ENCODE assay signal across 9 mouse cellular contexts in genomic region chrX:95175978-95176377, GRCm38 (mm10). TPM values are rescaled to one million over a fixed set of nuclear protein-coding genes. Genes with fewer than 3 reads are reported as not detected.
DNase-seq lines count a peak whose midpoint lies in the region; ATAC-seq lines count a peak whose summit lies in the region.
"Had no signal": no experiment of that assay in that cellular context is flagged by ENCODE, and none has a peak within 500 bp of the region (broad histone marks: within the 10 kb centered on the region; RNA-seq: fewer than 3 reads in every experiment).

No protein-coding gene starts in this region.

- ATAC-seq in midbrain, embryonic 13.5 days = no peak
- peak; percentile 94 for ATAC-seq in granulocyte monocyte progenitor cell, adult 5-6 weeks (replicated peaks; ENCODE audit: poor library complexity, severe bottlenecking)

- no peaks in the 10 kb centered on the region for H3K36me3 ChIP-seq in midbrain, embryonic 10.5 days
- H3K36me3 ChIP-seq in midbrain, embryonic 13.5 days = no peaks in the 10 kb centered on the region
- H3K36me3 ChIP-seq: liver, embryonic 13.5 days had no signal

- peak; percentile 42 for DNase-seq in midbrain, embryonic 10.5 days (ENCODE audit: low spot score)
- peak; percentile 65 for DNase-seq in R1 (ENCODE audit: low read depth, low spot score)
- peak; percentile 70 to 74 for DNase-seq in cerebellum, adult 18-20 months
- peak; percentile 56 for DNase-seq in left cerebral cortex, postnatal 4 days
- peak; percentile 64 to 75 for DNase-seq in right cerebral cortex, postnatal 10 days (ENCODE audit: low spot score in 2 of 2)
- DNase-seq: liver, embryonic 13.5 days had no signal

- H3K4me2 ChIP-seq in midbrain, embryonic 13.5 days (replicated peaks) = no peak overlapping the region
- H3K4me2 ChIP-seq: liver, embryonic 13.5 days had no signal

- no peak overlapping the region for H3K27ac ChIP-seq in midbrain, embryonic 10.5 days (replicated peaks)
- no peak overlapping the region for H3K27ac ChIP-seq in midbrain, embryonic 13.5 days
- H3K27ac ChIP-seq: liver, embryonic 13.5 days had no signal

- intact Hi-C loops in left cerebral cortex, postnatal 4 days (cut with DNase I) = no loop called here

- no peak overlapping the region for H3K9ac ChIP-seq in midbrain, embryonic 13.5 days (replicated peaks)
- H3K9ac ChIP-seq: liver, embryonic 13.5 days had no signal

- 16% methylated on average over 3 of the region's 3 CpGs for WGBS in midbrain, embryonic 10.5 days
- 19% methylated on average over 3 of the region's 3 CpGs for WGBS in midbrain, embryonic 13.5 days

- H3K4me1 ChIP-seq in midbrain, embryonic 10.5 days = no peaks in the 10 kb centered on the region
- H3K4me1 ChIP-seq in midbrain, embryonic 13.5 days (replicated peaks) = no peaks in the 10 kb centered on the region
- H3K4me1 ChIP-seq: liver, embryonic 13.5 days had no signal

- no peak overlapping the region for H3K4me3 ChIP-seq in midbrain, embryonic 10.5 days
- no peak overlapping the region for H3K4me3 ChIP-seq in midbrain, embryonic 13.5 days (replicated peaks)
- H3K4me3 ChIP-seq: erythroblast, embryonic 14.5 days; liver, embryonic 13.5 days had no signal

- H3K9me3 ChIP-seq in midbrain, embryonic 10.5 days (replicated peaks) = no peaks in the 10 kb centered on the region
- no peaks in the 10 kb centered on the region for H3K9me3 ChIP-seq in midbrain, embryonic 13.5 days
- H3K9me3 ChIP-seq: liver, embryonic 13.5 days had no signal

- H3K27me3 ChIP-seq in midbrain, embryonic 10.5 days (ENCODE audit: low read depth, poor library complexity, severe bottlenecking) = peaks cover 21% of the 10 kb centered on the region
- H3K27me3 ChIP-seq in midbrain, embryonic 13.5 days = no peaks in the 10 kb centered on the region
- H3K27me3 ChIP-seq: liver, embryonic 13.5 days had no signal

RNA-seq across cellular contexts. Expression of gene Arhgef9, which starts 20.7 kb away (rescaled TPM):
- polyA plus RNA-seq in midbrain, embryonic 10.5 days (2016; fragmentation: Nextera tagmentation; extraction: Ambion mirVana) = 15.7 and 20.0 TPM in 2 replicates
- polyA plus RNA-seq in midbrain, embryonic 13.5 days (2015; fragmentation: Nextera tagmentation; extraction: Ambion mirVana) = 38.9 and 39.1 TPM in 2 replicates
- total RNA-seq in granulocyte monocyte progenitor cell, adult 5-6 weeks (2014; fragmentation: Nextera tagmentation) = 0.13 and 5.2 TPM in 2 replicates
- 1.2 and 2.8 TPM in 2 replicates for total RNA-seq in granulocyte monocyte progenitor cell, adult 5-6 weeks (2017)
- 10 to 100 TPM; 79.6 to 85.9 TPM for total RNA-seq in left cerebral cortex, postnatal 4 days (2021)
- polyA plus RNA-seq: erythroblast, embryonic 14.5 days had no signal

Comparison
In these comparisons a context has a peak if more than half of its experiments do, and no peak if none do; other contexts are left out.
1. RNA of gene Arhgef9, which starts 20.7 kb away (total RNA-seq): 79.6 to 85.9 TPM in left cerebral cortex, postnatal 4 days; 0.13 to 5.2 TPM in granulocyte monocyte progenitor cell, adult 5-6 weeks; every median in the first group is over 10 times any median in the second.
2. Peak in every context shown above with its lines, with median percentiles within 50 percentile points of each other: DNase-seq.